Mouse (Mus musculus) liver, embryonic 11.5 days (tissue): ENCODE results near the gene Dgkb. TPM values are rescaled to one million over a fixed set of nuclear protein-coding genes. Genes with fewer than 3 reads are reported as not detected.

Experiments used
- ATAC-seq: fragments of 200-750 bp; cut with Nextera tagmentation; replicated peaks from 2 replicates; pipeline ENCODE4 v1.8.0; 2017; ENCODE audit warnings: moderate number of reproducible peaks, mild to moderate bottlenecking, moderate TSS enrichment, moderate library complexity; ENCODE audit not compliant: low FRiP score
- DNase-seq: peaks from one replicate; pipeline ENCODE4 v3.0.0-alpha.2; 2017; ENCODE audit warnings: low spot score
- H3K27ac ChIP-seq: fragments of 300-500 bp; sonication (generic); 2 replicates; pipeline ENCODE4 v1.5.1; 2014; ENCODE audit warnings: mild to moderate bottlenecking, low read depth, low read length, control low read depth
- H3K27me3 ChIP-seq: fragments of 300-500 bp; sonication (generic); replicated peaks from 2 replicates; pipeline ENCODE4 v1.6.1; 2014; ENCODE audit warnings: low read length, mixed read lengths; ENCODE audit not compliant: control insufficient read depth, insufficient read depth
- H3K36me3 ChIP-seq: fragments of 300-500 bp; sonication (generic); 2 replicates; pipeline ENCODE4 v1.6.1; 2014; ENCODE audit warnings: mild to moderate bottlenecking, low read length, moderate library complexity, mixed read lengths; ENCODE audit not compliant: control insufficient read depth, insufficient read depth
- H3K4me1 ChIP-seq: fragments of 300-500 bp; sonication (generic); replicated peaks from 2 replicates; pipeline ENCODE4 v1.6.1; 2014; ENCODE audit warnings: low read length, mixed read lengths; ENCODE audit not compliant: control insufficient read depth, insufficient read depth
- H3K4me2 ChIP-seq: fragments of 300-500 bp; sonication (generic); 2 replicates; pipeline ENCODE4 v1.6.1; 2014; ENCODE audit warnings: mild to moderate bottlenecking, control low read depth, moderate library complexity
- H3K4me3 ChIP-seq: fragments of 300-500 bp; sonication (generic); 2 replicates; pipeline ENCODE4 v1.5.1; 2014; ENCODE audit warnings: low read depth, low read length, control low read depth
- H3K9ac ChIP-seq: fragments of 300-500 bp; sonication (generic); 2 replicates; pipeline ENCODE4 v1.6.1; 2014; ENCODE audit warnings: low read depth, low read length, control low read depth
- H3K9me3 ChIP-seq: fragments of 300-500 bp; sonication (generic); 2 replicates; pipeline ENCODE4 v1.6.1; 2016; ENCODE audit warnings: low read length, inconsistent platforms, mixed read lengths; ENCODE audit not compliant: control insufficient read depth
- WGBS: fragments of 180-500 bp; shearing (Covaris S2); extraction: QIAGEN DNeasy Blood & Tissue Kit; methylation state at CpG from one replicate; pipeline ENCODE4 v1.1.7; 2014; 5-methylcytosine and 5-hydroxymethylcytosine counted together
- polyA plus RNA-seq: library from polyadenylated mRNA; unstranded; fragments of >200 nt; fragmentation: Nextera tagmentation; extraction: Ambion mirVana; gene quantifications from 2 replicates; pipeline ENCODE4 v1.2.1, GENCODE M21; 2014

The Dgkb gene
- polyA plus RNA-seq, 1 experiment from 2014 or later = 0.41 TPM

DNA sequence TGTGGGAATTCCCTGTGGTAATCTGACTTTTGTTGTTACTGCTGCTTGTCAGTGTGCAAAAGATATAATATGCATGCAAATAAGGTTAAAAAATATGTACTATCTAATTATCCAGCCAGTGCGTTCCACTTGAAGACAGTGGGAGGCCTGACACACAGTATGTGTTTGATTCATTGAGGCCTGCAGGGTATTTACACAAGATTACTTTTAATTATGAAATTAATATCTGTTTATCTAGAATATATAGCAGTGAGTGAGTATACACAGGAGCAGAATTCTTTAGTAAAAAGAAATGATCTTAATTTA lies 618.6 kb downstream of the Dgkb start:
- H3K27ac ChIP-seq = no peak overlapping the region

DNA sequence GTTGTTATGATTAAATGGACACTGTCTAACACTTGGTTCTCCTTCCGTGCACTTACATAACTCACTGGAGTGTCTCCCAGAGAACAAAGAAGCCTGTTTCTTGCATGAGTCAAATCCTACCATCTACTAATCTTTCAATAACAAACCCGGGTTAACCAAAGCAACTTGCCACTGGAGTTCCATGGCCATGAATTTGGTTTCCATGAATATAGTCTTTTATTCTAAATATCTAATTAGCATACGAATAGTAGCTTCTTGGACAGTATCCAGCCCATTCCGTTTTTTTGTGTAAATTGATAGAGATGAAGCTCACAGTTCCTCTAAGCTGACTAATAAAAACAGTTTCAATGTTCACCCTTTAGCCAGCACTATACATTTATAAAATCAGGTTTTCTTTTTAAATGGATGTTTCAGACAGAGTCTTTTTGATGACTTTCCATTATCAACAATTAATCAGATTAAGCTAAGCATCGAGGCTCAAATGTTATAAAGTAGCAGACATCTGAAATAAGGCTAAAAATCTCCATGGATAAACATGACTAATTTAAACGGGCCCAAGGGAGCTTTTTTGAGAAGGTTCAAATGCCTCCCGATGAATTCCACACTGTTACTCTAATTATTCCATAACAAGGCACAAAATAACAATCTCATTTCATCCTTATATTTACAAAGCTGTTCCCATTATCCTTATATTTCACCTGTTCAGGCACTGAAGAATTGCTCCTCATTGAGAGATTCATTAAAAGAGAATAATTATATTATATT lies 633.0 kb downstream of the Dgkb start:
- ATAC-seq (no peak), DNase-seq (no peak)
- no peak overlapping the region for H3K9ac ChIP-seq
- no peaks in the 10 kb centered on the region for H3K36me3 ChIP-seq
- WGBS = 74% methylated on average over 7 of the region's 7 CpGs
- no peaks in the 10 kb centered on the region for H3K4me1 ChIP-seq
- no peak overlapping the region for H3K4me3 ChIP-seq
- no peak overlapping the region for H3K4me2 ChIP-seq
- no peaks in the 10 kb centered on the region for H3K27me3 ChIP-seq
- no peaks in the 10 kb centered on the region for H3K9me3 ChIP-seq
- H3K27ac ChIP-seq = no peak overlapping the region

More for the DNA sequence above, 618.6 kb downstream of the Dgkb start:
- Histone ChIP-seq H3K27me3 (no peaks in the 10 kb centered on the region), H3K4me3 (no peak overlapping the region), H3K36me3 (no peaks in the 10 kb centered on the region), H3K9ac (no peak overlapping the region), H3K4me1 (no peaks in the 10 kb centered on the region), H3K9me3 (no peaks in the 10 kb centered on the region), H3K4me2 (no peak overlapping the region)
- no peak for DNase-seq
- WGBS = 89% methylated on average over 1 of the region's 1 CpGs
- no peak for ATAC-seq

DNA sequence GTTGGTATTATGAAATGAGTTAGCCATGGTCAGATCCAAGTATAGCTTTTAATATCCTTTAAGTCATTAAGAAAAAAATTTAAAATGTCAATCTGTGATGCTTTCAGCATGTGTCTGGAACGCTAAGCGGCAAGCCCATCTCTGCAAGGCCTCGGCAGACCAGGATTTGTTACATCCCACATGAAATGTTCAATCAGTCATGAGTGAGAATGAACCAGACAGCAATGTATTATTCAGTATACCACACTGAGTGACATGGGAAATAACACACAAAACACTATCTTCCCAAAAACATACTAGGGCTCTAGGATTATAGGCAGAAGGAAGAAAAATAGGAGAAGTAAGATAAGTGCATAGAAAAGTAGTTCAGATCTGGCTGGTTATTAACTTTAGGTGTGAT lies 634.2 kb downstream of the Dgkb start:
- DNase-seq (no peak), ATAC-seq (no peak)
- Histone ChIP-seq H3K4me2 (no peak overlapping the region), H3K36me3 (no peaks in the 10 kb centered on the region), H3K4me3 (no peak overlapping the region), H3K4me1 (no peaks in the 10 kb centered on the region), H3K27me3 (no peaks in the 10 kb centered on the region), H3K27ac (no peak overlapping the region), H3K9ac (no peak overlapping the region), H3K9me3 (no peaks in the 10 kb centered on the region)
- 87% methylated on average over 3 of the region's 3 CpGs for WGBS

DNA sequence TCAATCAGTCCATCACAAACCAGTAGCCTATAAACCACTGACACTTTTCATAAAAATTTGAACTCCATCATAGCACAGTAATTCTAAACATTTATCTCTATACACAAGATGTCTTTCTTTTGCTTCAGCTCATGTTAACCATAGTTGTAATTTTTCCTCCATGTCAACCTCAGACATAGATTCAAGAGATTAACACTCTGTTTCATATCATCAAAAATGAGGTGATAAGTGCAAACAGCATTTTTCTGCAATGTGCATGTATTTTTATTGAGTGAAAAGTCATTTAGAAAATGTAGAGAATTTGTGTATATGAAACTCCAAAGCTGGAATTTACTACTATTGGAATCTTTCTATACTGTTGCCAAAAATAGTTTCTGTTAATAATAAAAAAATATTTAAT lies 650.7 kb downstream of the Dgkb start:
- ATAC-seq = no peak
- H3K27ac ChIP-seq = no peak overlapping the region
- H3K4me2 ChIP-seq = no peak overlapping the region
- no peak overlapping the region for H3K4me3 ChIP-seq
- H3K9ac ChIP-seq = no peak overlapping the region
- H3K27me3 ChIP-seq = no peaks in the 10 kb centered on the region
- H3K4me1 ChIP-seq = no peaks in the 10 kb centered on the region
- H3K9me3 ChIP-seq = no peaks in the 10 kb centered on the region
- no peak for DNase-seq
- H3K36me3 ChIP-seq = no peaks in the 10 kb centered on the region

DNA sequence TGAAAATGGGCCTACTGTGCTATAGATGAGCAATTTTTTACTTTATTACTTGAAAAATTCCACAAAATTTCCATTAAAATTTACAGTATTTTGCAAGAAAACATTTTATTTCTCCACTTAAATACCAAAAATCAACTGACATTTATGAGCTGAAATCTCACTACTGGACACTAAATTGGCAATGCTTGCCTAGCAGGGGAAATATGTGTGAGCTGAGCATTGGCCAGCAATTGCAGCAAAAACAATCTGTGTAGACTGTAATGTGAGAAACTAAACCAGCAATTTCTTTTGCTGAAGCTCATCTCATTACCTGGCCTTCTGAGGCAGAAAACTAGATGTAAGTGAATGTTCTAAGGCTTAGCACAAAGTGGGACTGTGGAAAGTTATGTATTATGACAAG lies 651.1 kb downstream of the Dgkb start:
- Histone ChIP-seq H3K4me3 (no peak overlapping the region), H3K4me2 (no peak overlapping the region), H3K9ac (no peak overlapping the region), H3K9me3 (no peaks in the 10 kb centered on the region), H3K36me3 (no peaks in the 10 kb centered on the region), H3K27ac (no peak overlapping the region), H3K4me1 (no peaks in the 10 kb centered on the region), H3K27me3 (no peaks in the 10 kb centered on the region)
- no peak for DNase-seq
- no peak for ATAC-seq

DNA sequence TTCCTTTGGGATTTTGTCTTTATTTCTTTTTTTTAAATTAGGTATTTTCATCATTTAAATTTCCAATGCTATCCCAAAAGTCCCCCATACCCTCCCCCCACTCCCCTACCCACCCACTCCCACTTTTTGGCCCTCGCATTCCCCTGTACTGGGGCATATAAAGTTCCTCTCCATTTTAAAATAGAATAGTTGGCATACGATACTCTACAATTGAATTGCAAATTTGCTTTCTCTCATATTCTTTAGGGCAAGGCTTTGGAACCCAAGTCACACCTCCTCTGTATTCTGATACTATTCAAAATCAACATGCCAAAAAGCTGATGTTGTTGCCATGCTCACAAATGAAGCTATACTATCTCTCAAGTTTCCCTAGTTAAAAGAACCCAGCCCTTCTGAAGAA lies 679.7 kb downstream of the Dgkb start:
- no peak overlapping the region for H3K27ac ChIP-seq
- 80% methylated on average over 2 of the region's 2 CpGs for WGBS
- H3K27me3 ChIP-seq = no peaks in the 10 kb centered on the region
- no peak overlapping the region for H3K4me2 ChIP-seq
- no peak for DNase-seq
- H3K4me3 ChIP-seq = no peak overlapping the region
- H3K9ac ChIP-seq = no peak overlapping the region
- H3K4me1 ChIP-seq = no peaks in the 10 kb centered on the region
- no peaks in the 10 kb centered on the region for H3K9me3 ChIP-seq
- ATAC-seq = no peak
- H3K36me3 ChIP-seq = no peaks in the 10 kb centered on the region

DNA sequence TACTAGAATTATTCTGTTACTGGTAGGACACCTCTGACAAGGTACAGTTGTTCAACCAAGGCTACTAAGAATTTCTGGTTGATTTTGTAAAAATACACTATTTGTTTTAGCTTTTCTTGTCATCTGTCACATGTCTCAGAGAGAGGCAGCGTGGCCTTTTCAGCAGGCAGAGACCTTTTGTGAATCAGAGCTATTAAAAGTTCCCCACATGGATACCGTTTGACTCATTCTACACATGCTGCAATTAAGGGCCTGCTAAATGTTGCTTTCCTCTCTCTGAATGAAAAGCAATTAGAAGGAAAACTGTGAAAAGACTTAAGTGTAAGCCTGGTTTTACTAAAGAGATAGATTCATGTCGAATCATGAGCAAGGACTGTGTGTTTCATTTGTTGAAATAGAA lies 683.4 kb downstream of the Dgkb start:
- Histone ChIP-seq H3K4me1 (no peaks in the 10 kb centered on the region), H3K4me2 (no peak overlapping the region), H3K9ac (no peak overlapping the region), H3K4me3 (no peak overlapping the region), H3K27me3 (no peaks in the 10 kb centered on the region), H3K27ac (no peak overlapping the region), H3K36me3 (no peaks in the 10 kb centered on the region), H3K9me3 (no peaks in the 10 kb centered on the region)
- DNase-seq (no peak), ATAC-seq (no peak)
- WGBS = 71% methylated on average over 3 of the region's 3 CpGs

DNA sequence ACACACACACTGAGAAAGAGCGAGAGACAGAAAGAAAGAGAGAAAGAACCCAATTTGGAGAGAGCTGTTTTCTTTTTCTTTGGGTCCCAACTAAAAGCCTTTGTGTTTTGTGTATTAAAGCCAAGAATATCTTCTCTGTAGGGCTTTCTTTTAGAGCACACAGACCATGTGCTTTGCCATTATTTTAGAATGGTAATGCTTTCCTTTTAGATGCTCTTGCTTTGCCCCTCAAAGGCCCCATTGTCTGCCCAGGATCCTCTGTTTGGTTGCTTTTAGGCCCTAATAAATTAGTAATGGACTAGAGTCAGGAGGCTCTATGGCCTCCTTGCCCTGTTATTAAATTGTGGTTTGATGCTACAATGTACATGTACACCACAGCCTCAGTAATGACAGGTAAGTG lies 690.7 kb downstream of the Dgkb start:
- 100% methylated on average over 1 of the region's 1 CpGs for WGBS

DNA sequence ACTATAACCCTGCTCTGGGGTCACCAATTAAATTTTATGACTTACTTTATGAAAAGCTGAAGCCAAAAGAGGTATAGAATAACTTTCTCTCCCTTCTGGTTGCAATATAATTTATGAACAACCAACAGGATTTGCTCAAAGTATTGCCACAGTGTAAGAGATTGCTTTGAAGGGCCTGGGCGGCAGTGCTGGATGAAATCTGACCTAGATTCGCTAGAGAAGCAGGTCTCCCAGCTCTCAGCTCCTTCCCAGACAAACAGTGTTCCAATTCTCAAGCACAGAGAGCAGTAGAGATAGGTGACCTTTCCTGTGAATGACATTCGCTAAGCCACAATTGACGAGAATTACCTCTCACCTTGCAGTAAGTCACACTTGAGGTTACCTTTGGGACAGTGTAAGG lies 727.9 kb downstream of the Dgkb start:
- ATAC-seq = no peak
- 60% methylated on average over 4 of the region's 4 CpGs for WGBS
- no peaks in the 10 kb centered on the region for H3K4me1 ChIP-seq

More for the DNA sequence above, 690.7 kb downstream of the Dgkb start:
- ATAC-seq (no peak), DNase-seq (no peak)
- no peaks in the 10 kb centered on the region for H3K9me3 ChIP-seq
- no peak overlapping the region for H3K4me2 ChIP-seq
- H3K4me1 ChIP-seq = no peaks in the 10 kb centered on the region
- no peaks in the 10 kb centered on the region for H3K27me3 ChIP-seq
- no peak overlapping the region for H3K9ac ChIP-seq
- no peak overlapping the region for H3K4me3 ChIP-seq
- no peak overlapping the region for H3K27ac ChIP-seq
- H3K36me3 ChIP-seq = no peaks in the 10 kb centered on the region

More for the DNA sequence above, 727.9 kb downstream of the Dgkb start:
- no peak overlapping the region for H3K4me3 ChIP-seq
- H3K36me3 ChIP-seq = no peaks in the 10 kb centered on the region
- no peak overlapping the region for H3K9ac ChIP-seq
- H3K9me3 ChIP-seq = no peaks in the 10 kb centered on the region
- H3K27me3 ChIP-seq = no peaks in the 10 kb centered on the region
- H3K27ac ChIP-seq = no peak overlapping the region
- no peak overlapping the region for H3K4me2 ChIP-seq
- DNase-seq = no peak
